Mouse (Mus musculus): Measurements from ENCODE around the gene Btg1. TPM values are rescaled to one million over a fixed set of nuclear protein-coding genes. Genes with fewer than 3 reads are reported as not detected.

Gene Btg1
- polyA plus RNA-seq, 1 experiment from 2014 or later: 71.9 TPM

- Histone ChIP-seq H3K4me1 (peaks cover 33% of the 10 kb centered on the region), H3K9ac (no peak overlapping the region), H3K27ac (no peak overlapping the region), H3K4me3 (no peak overlapping the region), H3K27me3 (no peaks in the 10 kb centered on the region), H3K36me3 (peaks cover 40% of the 10 kb centered on the region), H3K9me3 (no peaks in the 10 kb centered on the region), H3K4me2 (replicated peaks) (no peak overlapping the region)
- no peak for ATAC-seq (ENCODE audit: insufficient number of reproducible peaks, insufficient read depth, low FRiP score, low TSS enrichment)
- WGBS: 92% methylated on average over 2 of the region's 2 CpGs
These were observed 7.6 kb downstream of the Btg1 start for GRCm38 (mm10) chr10:96624406-96624805.

- Histone ChIP-seq H3K27ac (no peak overlapping the region), H3K36me3 (peaks cover 34% of the 10 kb centered on the region), H3K9me3 (no peaks in the 10 kb centered on the region), H3K4me3 (no peak overlapping the region), H3K9ac (no peak overlapping the region), H3K4me1 (peaks cover 29% of the 10 kb centered on the region), H3K4me2 (replicated peaks) (no peak overlapping the region), H3K27me3 (no peaks in the 10 kb centered on the region)
- WGBS: 88% methylated on average over 3 of the region's 4 CpGs
- ATAC-seq (ENCODE audit: insufficient number of reproducible peaks, insufficient read depth, low FRiP score, low TSS enrichment): no peak
These were observed 8.3 kb downstream of the Btg1 start for GRCm38 (mm10) chr10:96625061-96625460.

- H3K36me3 ChIP-seq: peaks cover 36% of the 10 kb centered on the region
- ATAC-seq (ENCODE audit: insufficient number of reproducible peaks, insufficient read depth, low FRiP score, low TSS enrichment): no peak
- 75% methylated on average over 4 of the region's 4 CpGs for WGBS
These were observed 8.9 kb downstream of the Btg1 start for GRCm38 (mm10) chr10:96625682-96626081.

DNA sequence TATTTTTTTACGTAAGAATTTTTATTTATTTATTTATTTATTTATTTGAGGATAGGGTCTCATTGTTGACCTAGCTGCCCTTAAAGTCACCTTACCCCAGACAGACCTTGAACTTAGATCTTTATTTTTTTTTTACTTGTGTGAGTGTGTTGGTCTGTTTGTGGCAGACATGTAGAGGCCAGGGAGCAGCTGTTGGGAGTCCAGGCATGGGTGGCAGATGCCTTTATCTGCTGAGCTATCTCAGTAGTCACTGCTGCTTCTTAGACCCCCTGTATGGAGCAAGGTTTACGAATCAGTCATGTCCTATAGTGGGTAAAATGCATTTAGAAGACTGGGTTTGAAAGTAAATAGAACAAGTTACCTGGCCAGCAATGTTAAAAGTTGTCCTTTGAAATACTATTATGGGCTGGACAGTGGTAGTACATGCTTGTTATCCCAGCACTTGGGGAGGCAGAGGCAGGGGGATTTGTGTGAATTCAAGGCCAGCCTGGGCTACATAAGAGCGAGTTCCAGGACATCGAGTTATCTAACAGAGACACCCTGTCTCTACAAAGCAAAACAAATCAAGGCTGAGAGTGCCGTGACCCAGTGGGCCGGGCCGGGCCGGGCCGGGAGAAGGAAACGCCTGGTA is 9.4 kb downstream of the Btg1 start:
- Histone ChIP-seq H3K4me2 (replicated peaks) (no peak overlapping the region), H3K27ac (no peak overlapping the region), H3K4me1 (peaks cover 27% of the 10 kb centered on the region), H3K4me3 (no peak overlapping the region), H3K36me3 (peaks cover 33% of the 10 kb centered on the region), H3K9ac (no peak overlapping the region), H3K27me3 (no peaks in the 10 kb centered on the region), H3K9me3 (no peaks in the 10 kb centered on the region)
- WGBS: 94% methylated on average over 10 of the region's 10 CpGs
- no peak for ATAC-seq (ENCODE audit: insufficient number of reproducible peaks, insufficient read depth, low FRiP score, low TSS enrichment)

More at GRCm38 (mm10) chr10:96625682-96626081, 8.9 kb downstream of the Btg1 start:
- Histone ChIP-seq H3K27me3 (no peaks in the 10 kb centered on the region), H3K4me1 (peaks cover 26% of the 10 kb centered on the region), H3K4me2 (replicated peaks) (no peak overlapping the region), H3K4me3 (no peak overlapping the region), H3K27ac (no peak overlapping the region), H3K9me3 (no peaks in the 10 kb centered on the region), H3K9ac (no peak overlapping the region)

GRCm38 (mm10) chr10:96627332-96627731 is 10.5 kb downstream of the Btg1 start:
- H3K4me3 ChIP-seq: no peak overlapping the region
- no peak overlapping the region for H3K27ac ChIP-seq
- no peak overlapping the region for H3K4me2 ChIP-seq (replicated peaks)
- no peaks in the 10 kb centered on the region for H3K9me3 ChIP-seq
- 94% methylated on average over 10 of the region's 10 CpGs for WGBS
- H3K27me3 ChIP-seq: no peaks in the 10 kb centered on the region
- peaks cover 23% of the 10 kb centered on the region for H3K36me3 ChIP-seq
- ATAC-seq (ENCODE audit: insufficient number of reproducible peaks, insufficient read depth, low FRiP score, low TSS enrichment): no peak
- peaks cover 18% of the 10 kb centered on the region for H3K4me1 ChIP-seq
- H3K9ac ChIP-seq: no peak overlapping the region

- no peak for ATAC-seq (ENCODE audit: insufficient number of reproducible peaks, insufficient read depth, low FRiP score, low TSS enrichment)
- H3K36me3 ChIP-seq: peaks cover 18% of the 10 kb centered on the region
- H3K9ac ChIP-seq: no peak overlapping the region
- no peak overlapping the region for H3K4me2 ChIP-seq (replicated peaks)
- peaks cover 10% of the 10 kb centered on the region for H3K4me1 ChIP-seq
- H3K9me3 ChIP-seq: no peaks in the 10 kb centered on the region
- no peaks in the 10 kb centered on the region for H3K27me3 ChIP-seq
- 91% methylated on average over 16 of the region's 16 CpGs for WGBS
- no peak overlapping the region for H3K4me3 ChIP-seq
- no peak overlapping the region for H3K27ac ChIP-seq
These were observed 11.5 kb downstream of the Btg1 start for GRCm38 (mm10) chr10:96628100-96628912.

- no peaks in the 10 kb centered on the region for H3K9me3 ChIP-seq
- ATAC-seq (ENCODE audit: insufficient number of reproducible peaks, insufficient read depth, low FRiP score, low TSS enrichment): no peak
- no peak overlapping the region for H3K9ac ChIP-seq
- no peak overlapping the region for H3K27ac ChIP-seq
- H3K4me2 ChIP-seq (replicated peaks): no peak overlapping the region
- H3K36me3 ChIP-seq: peaks cover 14% of the 10 kb centered on the region
- peaks cover 8% of the 10 kb centered on the region for H3K4me1 ChIP-seq
- WGBS: 96% methylated on average over 7 of the region's 7 CpGs
- H3K4me3 ChIP-seq: no peak overlapping the region
- H3K27me3 ChIP-seq: no peaks in the 10 kb centered on the region
These were observed 12.1 kb downstream of the Btg1 start for GRCm38 (mm10) chr10:96628913-96629199.

DNA sequence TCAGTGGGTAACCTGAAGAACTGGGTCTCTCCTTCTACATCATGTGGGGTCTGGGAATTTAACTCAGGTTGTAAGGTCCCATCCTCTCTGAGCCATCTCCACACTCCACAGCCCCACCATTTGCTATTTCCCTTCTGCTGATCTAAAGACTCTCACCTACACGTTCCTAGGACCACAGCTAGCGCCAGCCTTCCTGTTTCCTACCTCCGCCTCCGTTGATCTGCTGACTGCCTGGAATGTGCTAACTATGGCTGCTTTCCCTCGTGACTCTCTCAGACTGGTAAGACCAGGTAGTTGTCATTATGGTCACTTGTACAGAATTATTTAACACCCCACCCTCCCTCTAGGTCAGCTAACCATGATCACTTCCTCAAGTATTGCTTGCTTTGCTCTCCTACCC is 13.3 kb downstream of the Btg1 start:
- peaks cover 14% of the 10 kb centered on the region for H3K36me3 ChIP-seq
- ATAC-seq (ENCODE audit: insufficient number of reproducible peaks, insufficient read depth, low FRiP score, low TSS enrichment): no peak
- no peak overlapping the region for H3K27ac ChIP-seq
- H3K4me3 ChIP-seq: no peak overlapping the region
- no peak overlapping the region for H3K9ac ChIP-seq
- no peak overlapping the region for H3K4me2 ChIP-seq (replicated peaks)
- no peaks in the 10 kb centered on the region for H3K27me3 ChIP-seq
- H3K9me3 ChIP-seq: no peaks in the 10 kb centered on the region
- 76% methylated on average over 5 of the region's 5 CpGs for WGBS
- peaks cover 8% of the 10 kb centered on the region for H3K4me1 ChIP-seq

DNA sequence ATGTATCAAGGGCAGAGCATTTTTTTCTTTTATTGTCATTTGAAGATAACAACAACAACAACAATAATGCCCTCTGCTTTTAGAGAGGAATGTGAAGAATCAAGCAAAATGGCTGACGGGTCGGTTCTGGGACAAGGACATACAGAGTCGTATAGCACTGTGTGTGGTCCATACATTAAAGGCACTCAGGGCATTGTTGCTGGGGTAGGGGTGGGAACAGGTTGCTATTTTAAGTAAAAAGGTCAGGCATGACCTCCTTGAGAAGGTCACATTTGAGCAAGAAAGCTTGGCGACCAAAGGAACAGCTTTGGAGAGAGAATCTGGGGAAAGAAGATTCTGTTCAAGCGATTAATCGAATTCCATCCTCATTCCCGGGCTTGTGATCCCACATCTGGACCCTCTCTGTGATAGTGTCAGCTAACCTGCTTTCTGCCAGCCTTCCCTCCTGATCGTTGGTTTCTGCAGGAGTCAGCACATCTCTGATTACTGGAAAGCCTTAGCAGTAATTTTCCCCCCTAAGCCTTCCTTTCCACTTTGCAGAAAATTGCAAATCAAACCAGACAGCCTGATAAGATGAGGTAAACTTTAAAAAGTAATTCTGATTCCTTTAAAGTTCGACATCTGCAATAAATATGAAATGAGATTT is 14.4 kb downstream of the Btg1 start:
- Histone ChIP-seq H3K4me1 (peaks cover 8% of the 10 kb centered on the region), H3K9me3 (no peaks in the 10 kb centered on the region), H3K9ac (no peak overlapping the region), H3K4me2 (replicated peaks) (no peak overlapping the region), H3K36me3 (peaks cover 14% of the 10 kb centered on the region), H3K27me3 (no peaks in the 10 kb centered on the region), H3K4me3 (no peak overlapping the region), H3K27ac (no peak overlapping the region)
- WGBS: 43% methylated on average over 9 of the region's 9 CpGs
- no peak for ATAC-seq (ENCODE audit: insufficient number of reproducible peaks, insufficient read depth, low FRiP score, low TSS enrichment)

GRCm38 (mm10) chr10:96632271-96633144 is 15.7 kb downstream of the Btg1 start:
- H3K4me3 ChIP-seq: no peak overlapping the region
- H3K36me3 ChIP-seq: peaks cover 14% of the 10 kb centered on the region
- peaks cover 5% of the 10 kb centered on the region for H3K4me1 ChIP-seq
- ATAC-seq (ENCODE audit: insufficient number of reproducible peaks, insufficient read depth, low FRiP score, low TSS enrichment): no peak
- WGBS: 72% methylated on average over 12 of the region's 12 CpGs
- no peaks in the 10 kb centered on the region for H3K27me3 ChIP-seq
- no peak overlapping the region for H3K27ac ChIP-seq
- no peak overlapping the region for H3K4me2 ChIP-seq (replicated peaks)
- H3K9ac ChIP-seq: no peak overlapping the region
- H3K9me3 ChIP-seq: no peaks in the 10 kb centered on the region

GRCm38 (mm10) chr10:96633145-96633516 is 16.3 kb downstream of the Btg1 start:
- Histone ChIP-seq H3K36me3 (peaks cover 14% of the 10 kb centered on the region), H3K4me3 (no peak overlapping the region), H3K27me3 (no peaks in the 10 kb centered on the region), H3K27ac (no peak overlapping the region), H3K4me1 (peaks cover 5% of the 10 kb centered on the region), H3K4me2 (replicated peaks) (no peak overlapping the region), H3K9ac (no peak overlapping the region), H3K9me3 (no peaks in the 10 kb centered on the region)
- ATAC-seq (ENCODE audit: insufficient number of reproducible peaks, insufficient read depth, low FRiP score, low TSS enrichment): no peak
- WGBS: 77% methylated on average over 4 of the region's 4 CpGs

All from embryonic facial prominence, embryonic 12.5 days (tissue).